Mouse (Mus musculus): ENCODE data around the gene Abcg5. TPM values are rescaled to one million over a fixed set of nuclear protein-coding genes. Genes with fewer than 3 reads are reported as not detected.

Gene Abcg5
- total RNA-seq (2021) (not detected), polyA plus RNA-seq (2012; rRNA removed) (0.09 TPM in 1 of 2 replicates, not detected in the other)
- long read RNA-seq, result 0 reads

DNA sequence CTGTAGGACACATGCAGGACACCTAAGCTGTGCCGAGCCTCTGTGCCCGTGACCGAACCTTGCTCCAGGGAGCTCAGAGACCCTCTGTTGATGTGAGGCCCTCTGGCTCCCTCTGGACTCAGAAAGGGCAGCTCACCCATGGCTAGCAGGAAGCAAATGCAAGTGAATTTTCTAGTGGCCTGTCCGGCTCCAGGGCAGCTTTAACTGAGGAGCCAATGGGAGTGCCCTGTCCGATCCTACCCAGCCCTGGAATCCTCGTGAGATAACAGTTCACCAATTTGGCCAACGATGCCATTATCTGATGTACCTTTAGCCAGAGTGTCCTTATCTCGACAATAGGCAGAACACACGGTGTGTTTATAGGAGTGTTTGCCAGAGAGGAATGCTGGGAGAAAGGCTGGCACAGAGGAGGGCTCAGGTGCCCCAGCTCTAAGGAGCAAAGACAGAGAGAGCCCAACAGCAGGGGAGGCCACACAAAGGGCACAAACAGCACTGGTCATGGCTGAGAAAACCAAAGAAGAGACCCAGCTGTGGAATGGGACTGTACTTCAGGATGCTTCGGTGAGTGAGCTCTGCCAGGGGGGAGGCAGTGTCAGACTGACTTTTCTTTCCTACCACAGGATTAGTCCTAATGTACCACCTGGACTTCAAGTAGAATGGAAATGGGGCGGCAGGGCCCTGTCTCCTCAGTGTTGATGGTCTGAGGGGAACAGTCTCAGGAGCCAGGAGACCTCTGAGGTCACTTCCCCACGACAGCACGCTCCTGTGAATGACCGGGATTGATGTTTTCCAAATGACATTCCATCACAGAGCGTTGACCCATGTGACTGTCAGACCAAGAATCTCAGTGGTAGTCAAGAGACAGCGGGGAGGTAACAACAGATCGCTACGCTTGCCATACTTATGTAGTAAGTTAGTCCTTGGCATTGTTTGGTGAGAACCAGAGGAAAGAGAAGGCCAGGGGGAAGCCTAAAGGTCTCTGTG is at the start of gene Abcg5:
TSS of gene Abcg5 (minus strand) at position 278 of the 984 bp plus-strand sequence.
- H3K4me1 ChIP-seq (ENCODE audit: control insufficient read depth, insufficient read depth, low read length), result no peaks in the 10 kb centered on the region
- no peak within 1 kb of the TSS for H3K27ac ChIP-seq
- no peak within 1 kb of the TSS for H3K4me3 ChIP-seq
- WGBS, result 69% methylated on average over 18 of the region's 18 CpGs
- no peaks in the 10 kb centered on the region for H3K79me2 ChIP-seq (replicated peaks; ENCODE audit: control insufficient read depth, insufficient read depth, low read length)
- no peak within 1 kb of the TSS for H3K9ac ChIP-seq (ENCODE audit: low read depth, low read length)
- intact Hi-C loops (cut with DNase I), result no loop called here
- H3K27me3 ChIP-seq (ENCODE audit: control insufficient read depth, insufficient read depth, low read length), result no peaks in the 10 kb centered on the region
- TF ChIP-seq EP300 (IDR thresholded peaks at IDR 0.05; ENCODE audit: insufficient read depth, low read depth, low read length), result no peak
- no peak for TF ChIP-seq CTCF (IDR thresholded peaks at IDR 0.05)
- no peak for TF ChIP-seq POLR2A (IDR thresholded peaks at IDR 0.05; ENCODE audit: insufficient read depth, low read depth, low read length)
- no peak for DNase-seq
- no peaks in the 10 kb centered on the region for H3K36me3 ChIP-seq (ENCODE audit: control insufficient read depth, insufficient read depth, low read length)

DNA sequence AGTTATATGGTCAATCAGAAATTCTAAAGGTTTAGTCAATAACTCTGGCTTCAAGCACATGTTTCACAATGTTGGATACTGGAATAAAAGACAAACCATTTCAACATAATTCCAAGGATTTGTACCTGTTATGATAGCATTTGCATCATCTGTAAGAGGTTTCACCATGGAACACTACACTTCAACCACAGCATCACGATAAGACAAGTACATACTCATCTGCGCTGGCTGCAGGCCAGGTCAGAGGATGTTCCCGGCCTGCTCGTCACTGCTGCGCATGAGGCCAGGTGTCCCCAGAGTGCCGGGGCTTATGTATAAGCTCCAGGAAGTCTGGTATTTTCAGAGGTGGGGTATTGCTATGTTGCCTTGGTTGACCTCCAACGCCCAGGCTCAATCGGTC is 49.8 kb upstream of the Abcg5 start:
- Histone ChIP-seq H3K79me2 (replicated peaks; ENCODE audit: control insufficient read depth, insufficient read depth, low read length) (no peaks in the 10 kb centered on the region), H3K4me1 (ENCODE audit: control insufficient read depth, insufficient read depth, low read length) (no peaks in the 10 kb centered on the region), H3K9ac (ENCODE audit: low read depth, low read length) (no peak overlapping the region), H3K4me3 (no peak overlapping the region), H3K36me3 (ENCODE audit: control insufficient read depth, insufficient read depth, low read length) (peaks cover 2% of the 10 kb centered on the region; the same call in 1 of the 2 replicates), H3K27me3 (ENCODE audit: control insufficient read depth, insufficient read depth, low read length) (no peaks in the 10 kb centered on the region), H3K27ac (no peak overlapping the region)
- DNase-seq, result no peak
- 71% methylated on average over 8 of the region's 8 CpGs for WGBS
- no peak for TF ChIP-seq EP300 (IDR thresholded peaks at IDR 0.05; ENCODE audit: insufficient read depth, low read depth, low read length)
- TF ChIP-seq POLR2A (IDR thresholded peaks at IDR 0.05; ENCODE audit: insufficient read depth, low read depth, low read length), result no peak
- TF ChIP-seq CTCF (IDR thresholded peaks at IDR 0.05), result no peak
- intact Hi-C loops (cut with DNase I), result no loop called here

DNA sequence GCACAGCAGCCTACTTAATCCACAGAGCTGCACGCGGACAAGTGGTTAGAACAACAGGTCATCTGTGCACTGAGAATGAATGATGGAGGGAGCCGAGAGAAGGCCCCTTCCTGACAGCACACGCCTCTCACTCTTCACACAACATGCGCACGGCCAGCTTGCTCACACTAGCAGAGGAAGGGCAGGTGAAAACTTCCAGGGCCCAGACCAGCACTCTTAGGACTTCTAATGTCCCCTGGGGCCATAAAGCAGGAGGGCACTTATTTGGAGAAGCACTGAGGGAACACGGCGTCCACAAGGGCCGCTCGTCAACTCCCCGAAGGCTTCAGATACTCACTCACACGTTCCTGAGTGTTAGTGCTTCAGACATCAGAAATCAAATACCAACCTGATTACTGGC is 48.5 kb upstream of the Abcg5 start:
- intact Hi-C loops (cut with DNase I), result no loop called here
- H3K79me2 ChIP-seq (replicated peaks; ENCODE audit: control insufficient read depth, insufficient read depth, low read length), result no peaks in the 10 kb centered on the region
- no peaks in the 10 kb centered on the region for H3K27me3 ChIP-seq (ENCODE audit: control insufficient read depth, insufficient read depth, low read length)
- H3K36me3 ChIP-seq (ENCODE audit: control insufficient read depth, insufficient read depth, low read length), result peaks cover 2% of the 10 kb centered on the region; the same call in 1 of the 2 replicates
- H3K27ac ChIP-seq, result no peak overlapping the region
- TF ChIP-seq CTCF (IDR thresholded peaks at IDR 0.05) (no peak), EP300 (IDR thresholded peaks at IDR 0.05; ENCODE audit: insufficient read depth, low read depth, low read length) (no peak), POLR2A (IDR thresholded peaks at IDR 0.05; ENCODE audit: insufficient read depth, low read depth, low read length) (no peak)
- WGBS, result 91% methylated on average over 12 of the region's 12 CpGs
- H3K4me1 ChIP-seq (ENCODE audit: control insufficient read depth, insufficient read depth, low read length), result no peaks in the 10 kb centered on the region
- no peak for DNase-seq
- H3K4me3 ChIP-seq, result no peak overlapping the region
- no peak overlapping the region for H3K9ac ChIP-seq (ENCODE audit: low read depth, low read length)

DNA sequence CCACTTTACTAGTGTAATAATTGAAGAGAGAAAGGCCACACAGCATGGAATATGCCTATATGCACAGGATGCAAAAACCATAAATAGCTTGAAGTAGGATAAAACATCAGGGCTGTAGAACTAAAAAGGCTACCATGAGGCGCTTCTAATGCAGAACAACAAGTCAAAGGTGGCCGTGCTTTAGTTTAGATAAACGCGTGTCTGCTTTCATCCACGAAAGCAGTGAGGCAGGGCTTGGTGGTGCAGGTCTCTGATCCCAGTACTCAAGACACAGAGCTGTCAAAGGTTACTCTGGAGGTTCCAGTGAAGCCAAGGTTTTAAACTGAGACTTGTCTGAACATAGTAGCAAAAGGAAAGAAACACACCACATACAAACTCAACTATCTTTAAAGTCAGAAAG is 46.3 kb upstream of the Abcg5 start:
- H3K4me1 ChIP-seq (ENCODE audit: control insufficient read depth, insufficient read depth, low read length), result no peaks in the 10 kb centered on the region
- no peak overlapping the region for H3K9ac ChIP-seq (ENCODE audit: low read depth, low read length)
- no peaks in the 10 kb centered on the region for H3K27me3 ChIP-seq (ENCODE audit: control insufficient read depth, insufficient read depth, low read length)
- H3K27ac ChIP-seq, result no peak overlapping the region
- 86% methylated on average over 5 of the region's 5 CpGs for WGBS
- no peak overlapping the region for H3K4me3 ChIP-seq
- DNase-seq, result no peak
- H3K79me2 ChIP-seq (replicated peaks; ENCODE audit: control insufficient read depth, insufficient read depth, low read length), result no peaks in the 10 kb centered on the region
- H3K36me3 ChIP-seq (ENCODE audit: control insufficient read depth, insufficient read depth, low read length), result peaks cover 2% of the 10 kb centered on the region; the same call in 1 of the 2 replicates
- intact Hi-C loops (cut with DNase I), result no loop called here
- TF ChIP-seq EP300 (IDR thresholded peaks at IDR 0.05; ENCODE audit: insufficient read depth, low read depth, low read length) (no peak), CTCF (IDR thresholded peaks at IDR 0.05) (no peak), POLR2A (IDR thresholded peaks at IDR 0.05; ENCODE audit: insufficient read depth, low read depth, low read length) (no peak)

DNA sequence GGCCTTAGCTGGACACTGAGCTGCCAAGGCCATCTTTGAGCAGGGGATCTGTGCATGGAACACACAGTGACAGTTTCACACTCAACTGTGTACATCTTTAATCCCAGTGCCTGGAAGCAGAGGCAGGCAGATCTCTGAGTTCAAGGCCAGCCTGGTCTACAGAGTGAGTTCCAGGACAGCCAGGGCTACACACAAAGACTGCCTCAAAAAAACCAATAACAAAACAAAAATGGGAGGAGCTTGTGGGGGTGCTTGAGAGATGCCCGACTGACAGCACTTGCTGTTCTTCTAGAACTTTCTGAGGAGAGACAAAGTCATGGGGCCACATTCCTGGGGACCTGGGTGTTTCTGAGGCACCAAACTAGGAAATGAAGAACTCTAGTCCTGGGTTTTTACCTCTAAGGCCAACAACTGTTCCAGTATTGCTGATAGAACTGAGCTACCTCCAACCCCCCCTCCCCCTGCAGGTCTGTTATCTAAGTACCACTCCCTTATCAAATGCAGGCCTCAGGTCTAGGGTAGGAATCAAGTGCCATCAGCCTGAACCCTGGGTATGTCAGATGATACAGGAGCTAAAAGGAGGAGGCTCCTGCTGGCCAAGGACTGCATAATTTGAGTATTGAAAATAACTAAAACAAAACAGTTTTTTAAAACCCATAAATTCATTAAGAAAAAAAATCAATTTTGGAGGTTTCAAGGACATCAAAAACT is 45.5 kb upstream of the Abcg5 start:
- Histone ChIP-seq H3K27me3 (ENCODE audit: control insufficient read depth, insufficient read depth, low read length) (no peaks in the 10 kb centered on the region), H3K4me3 (no peak overlapping the region), H3K36me3 (ENCODE audit: control insufficient read depth, insufficient read depth, low read length) (peaks cover 2% of the 10 kb centered on the region; the same call in 1 of the 2 replicates), H3K4me1 (ENCODE audit: control insufficient read depth, insufficient read depth, low read length) (no peaks in the 10 kb centered on the region), H3K9ac (ENCODE audit: low read depth, low read length) (no peak overlapping the region), H3K27ac (no peak overlapping the region), H3K79me2 (replicated peaks; ENCODE audit: control insufficient read depth, insufficient read depth, low read length) (no peaks in the 10 kb centered on the region)
- WGBS, result 83% methylated on average over 1 of the region's 1 CpGs
- no peak for TF ChIP-seq EP300 (IDR thresholded peaks at IDR 0.05; ENCODE audit: insufficient read depth, low read depth, low read length)
- TF ChIP-seq CTCF (IDR thresholded peaks at IDR 0.05), result no peak
- no peak for TF ChIP-seq POLR2A (IDR thresholded peaks at IDR 0.05; ENCODE audit: insufficient read depth, low read depth, low read length)
- intact Hi-C loops (cut with DNase I), result no loop called here
- DNase-seq, result no peak
